Mouse (Mus musculus): ENCODE data around the gene Cacna1s. TPM values are rescaled to one million over a fixed set of nuclear protein-coding genes. Genes with fewer than 3 reads are reported as not detected.

Gene Cacna1s
- total RNA-seq, 2 experiments from 2014 or later: not detected

GRCm38 (mm10) chr1:136135046-136135445 is 82.5 kb downstream of the Cacna1s start:
- ATAC-seq (ENCODE audit: poor library complexity, severe bottlenecking): peak; percentile 60

GRCm38 (mm10) chr1:136135777-136136444 is 83.4 kb downstream of the Cacna1s start:
- no peak for ATAC-seq (ENCODE audit: poor library complexity, severe bottlenecking)

GRCm38 (mm10) chr1:136136547-136136946 is 84.0 kb downstream of the Cacna1s start:
- ATAC-seq (ENCODE audit: poor library complexity, severe bottlenecking): no peak

- ATAC-seq (ENCODE audit: poor library complexity, severe bottlenecking): peak; percentile 8; the same call in 1 of the 2 replicates
These were observed 84.6 kb downstream of the Cacna1s start for GRCm38 (mm10) chr1:136137071-136137531.

GRCm38 (mm10) chr1:136137575-136137974 is 85.0 kb downstream of the Cacna1s start:
- ATAC-seq (ENCODE audit: poor library complexity, severe bottlenecking): no peak

- ATAC-seq (ENCODE audit: poor library complexity, severe bottlenecking): no peak
These were observed 85.8 kb downstream of the Cacna1s start for GRCm38 (mm10) chr1:136138191-136138830.

GRCm38 (mm10) chr1:136139990-136140640 is 87.6 kb downstream of the Cacna1s start:
- peak; percentile 66 for ATAC-seq (ENCODE audit: poor library complexity, severe bottlenecking)

- ATAC-seq (ENCODE audit: poor library complexity, severe bottlenecking): peak; percentile 58
These were observed 88.8 kb downstream of the Cacna1s start for GRCm38 (mm10) chr1:136141176-136141950.

- no peak for ATAC-seq (ENCODE audit: poor library complexity, severe bottlenecking)
These were observed 89.8 kb downstream of the Cacna1s start for GRCm38 (mm10) chr1:136142336-136142735.

- ATAC-seq (ENCODE audit: poor library complexity, severe bottlenecking): no peak
These were observed 91.0 kb downstream of the Cacna1s start for GRCm38 (mm10) chr1:136143514-136143913.

GRCm38 (mm10) chr1:136149702-136150101 is 97.2 kb downstream of the Cacna1s start:
- ATAC-seq (ENCODE audit: poor library complexity, severe bottlenecking): no peak

GRCm38 (mm10) chr1:136151371-136151770 is 98.8 kb downstream of the Cacna1s start:
- no peak for ATAC-seq (ENCODE audit: poor library complexity, severe bottlenecking)

GRCm38 (mm10) chr1:136156304-136156703 is 103.8 kb downstream of the Cacna1s start:
- ATAC-seq (ENCODE audit: poor library complexity, severe bottlenecking): no peak

GRCm38 (mm10) chr1:136156951-136157350 is 104.4 kb downstream of the Cacna1s start:
- ATAC-seq (ENCODE audit: poor library complexity, severe bottlenecking): no peak

- ATAC-seq (ENCODE audit: poor library complexity, severe bottlenecking): no peak
These were observed 107.3 kb downstream of the Cacna1s start for GRCm38 (mm10) chr1:136159830-136160229.

- ATAC-seq (ENCODE audit: poor library complexity, severe bottlenecking): no peak
These were observed 107.7 kb downstream of the Cacna1s start for GRCm38 (mm10) chr1:136160297-136160696.

- ATAC-seq (ENCODE audit: poor library complexity, severe bottlenecking): no peak
These were observed 108.4 kb downstream of the Cacna1s start for GRCm38 (mm10) chr1:136160930-136161329.

GRCm38 (mm10) chr1:136161333-136161921 is 108.9 kb downstream of the Cacna1s start:
- no peak for ATAC-seq (ENCODE audit: poor library complexity, severe bottlenecking)

- ATAC-seq (ENCODE audit: poor library complexity, severe bottlenecking): no peak
These were observed 112.9 kb downstream of the Cacna1s start for GRCm38 (mm10) chr1:136165436-136165835.

GRCm38 (mm10) chr1:136167657-136168056 is 115.1 kb downstream of the Cacna1s start:
- no peak for ATAC-seq (ENCODE audit: poor library complexity, severe bottlenecking)
